Mouse (Mus musculus) embryo, embryonic 10 days (tissue): ENCODE measurements at regions not wholly inside any gene's neighbourhood (a gene's known extent, or its start where the extent isn't known, plus 50 kb on each side); places are given as distances from the start of the nearest gene placed in this dataset.
"Not testable (repeated sequence)": the region's sequence is repeated elsewhere in the genome, so short reads cannot be mapped to it uniquely, and the experiment has no call there.

Experiments used
- DNase-seq: peaks from one replicate; pipeline ENCODE4 v3.0.0-alpha.2; 2015; ENCODE audit warnings: low spot score

DNA sequence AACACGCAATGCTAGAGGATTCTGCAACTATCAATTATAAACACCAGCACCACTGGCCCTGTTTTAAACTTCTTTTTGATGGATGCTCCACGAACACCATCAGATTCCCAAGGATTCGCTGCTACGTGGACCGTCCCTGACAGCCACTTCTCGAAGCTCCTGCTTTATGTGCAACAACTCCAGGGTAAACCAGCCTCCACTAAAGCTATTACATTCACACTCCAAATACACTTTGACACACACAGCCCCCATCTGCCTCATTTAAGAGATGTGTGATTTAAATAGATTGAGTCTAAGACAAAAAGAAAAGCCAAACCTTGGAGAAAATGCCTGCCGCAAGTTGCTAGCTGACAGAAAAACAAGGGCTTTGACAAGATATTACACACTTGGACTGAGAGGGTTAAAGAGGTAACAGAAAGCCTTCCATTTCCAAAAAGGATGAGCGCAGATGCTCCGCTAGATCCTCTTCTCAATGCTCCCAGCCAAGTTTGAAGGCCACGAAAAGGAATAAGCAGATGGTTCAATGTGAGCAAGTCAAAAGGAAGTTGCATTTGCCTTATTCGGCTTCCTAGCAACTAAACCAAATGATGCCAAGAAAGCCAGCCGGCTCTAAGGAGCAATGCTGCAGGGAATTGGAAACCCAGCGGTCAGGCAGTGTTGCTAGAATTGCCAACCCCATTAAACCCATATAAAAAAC, 54.0 kb upstream of the Cnep1r1 start:
- DNase-seq: no peak

DNA sequence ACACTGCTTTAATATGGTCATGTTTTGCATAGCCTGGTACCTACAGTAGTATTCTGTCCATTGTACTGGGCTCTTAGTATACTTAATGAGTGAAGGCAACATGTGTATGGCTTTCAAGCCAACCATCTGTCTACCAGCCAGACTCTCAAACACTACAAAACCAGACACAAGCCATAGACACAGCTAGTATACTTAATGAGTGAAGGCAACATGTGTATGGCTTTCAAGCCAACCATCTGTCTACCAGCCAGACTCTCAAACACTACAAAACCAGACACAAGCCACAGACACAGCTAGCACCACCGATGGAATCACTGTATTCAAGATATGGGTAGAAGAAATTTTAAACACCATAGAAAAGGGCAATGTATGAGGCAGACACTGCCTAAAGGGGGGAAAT, 59.5 kb upstream of the Cnep1r1 start:
- DNase-seq: not testable (repeated sequence)

DNA sequence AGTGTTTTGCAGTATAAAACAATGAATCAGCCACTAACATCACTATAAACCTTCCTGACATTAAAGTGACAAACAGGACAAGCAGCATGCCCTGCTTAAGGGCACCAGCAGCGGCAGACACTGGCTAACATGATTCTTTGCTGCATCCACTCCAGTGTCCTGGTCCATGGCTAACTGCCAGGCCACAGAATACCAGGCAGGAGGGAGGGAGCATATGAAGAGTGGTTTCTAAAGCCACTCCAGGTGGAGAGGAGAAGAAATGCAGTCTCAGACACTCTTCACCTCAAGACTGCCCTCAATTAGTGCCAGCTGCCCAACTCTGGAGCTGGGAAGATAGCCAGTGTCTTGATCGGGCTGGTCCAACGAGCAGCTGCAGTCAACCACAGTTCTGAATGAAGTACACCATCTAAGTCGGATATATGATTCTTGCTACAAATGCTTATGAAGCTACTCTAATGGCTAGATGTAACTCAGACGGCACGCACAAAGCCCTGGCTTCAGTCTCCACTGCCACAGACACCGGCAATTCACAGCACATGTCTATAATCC, 60.8 kb upstream of the Cnep1r1 start:
- DNase-seq: no peak

DNA sequence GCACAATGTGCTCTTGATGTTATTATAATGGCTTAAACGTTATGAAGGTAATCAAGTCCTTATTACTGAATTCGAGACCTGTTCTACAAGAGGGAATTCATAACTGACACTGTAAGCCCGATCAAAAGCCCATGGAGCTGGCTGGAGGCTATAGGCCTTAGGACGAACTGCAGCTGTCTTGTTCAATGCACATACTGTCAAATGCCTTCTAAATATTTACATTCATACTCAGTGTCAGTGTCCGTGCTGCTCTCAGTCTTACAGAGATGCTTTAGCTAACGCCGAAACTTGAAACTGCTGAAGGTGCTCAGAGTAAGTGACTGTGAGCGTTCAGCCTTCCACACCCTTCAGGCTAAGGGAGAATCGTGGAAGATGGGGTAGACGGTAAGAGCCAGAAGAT, 67.9 kb upstream of the Cnep1r1 start:
- DNase-seq: no peak

DNA sequence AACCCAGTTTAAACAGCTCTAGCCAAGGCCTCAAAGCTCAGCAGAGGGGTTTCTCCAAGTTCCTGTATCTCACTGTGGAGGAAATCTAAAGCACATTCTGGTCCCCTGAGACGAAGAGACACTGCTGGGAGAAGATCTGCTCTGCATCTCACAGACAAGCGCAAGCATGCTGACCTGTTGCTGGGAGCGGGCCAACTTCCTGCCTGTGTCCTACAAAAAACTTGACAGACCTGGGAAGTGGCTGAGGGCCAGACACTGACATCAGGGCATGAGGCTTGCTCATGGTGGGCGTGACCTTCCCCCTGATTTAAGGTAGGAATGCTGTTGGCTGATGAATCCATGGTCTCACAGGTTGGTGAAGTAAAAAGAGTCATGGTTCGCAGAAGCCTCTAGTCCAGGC, 69.5 kb upstream of the Cnep1r1 start:
- DNase-seq: no peak

DNA sequence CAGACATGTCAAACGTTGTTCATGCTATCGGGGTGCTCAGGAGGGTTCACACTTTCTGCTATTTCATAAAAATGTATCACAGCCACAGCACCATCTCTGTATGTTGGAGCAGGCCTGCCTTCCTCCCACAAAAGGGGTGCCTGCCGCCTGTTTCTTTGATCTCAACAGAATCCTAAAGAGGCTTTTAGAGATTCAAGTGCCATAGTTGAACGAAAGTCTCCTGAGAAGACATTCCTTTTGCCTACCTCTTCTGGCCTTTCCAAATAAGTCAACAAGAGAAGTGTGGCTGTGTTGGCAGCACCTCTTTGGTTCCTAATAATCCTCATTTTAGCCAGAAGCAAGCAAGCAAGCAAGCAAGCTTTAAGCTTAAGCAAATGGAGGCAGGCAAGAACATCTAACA, 72.6 kb upstream of the Cnep1r1 start:
- DNase-seq: no peak

DNA sequence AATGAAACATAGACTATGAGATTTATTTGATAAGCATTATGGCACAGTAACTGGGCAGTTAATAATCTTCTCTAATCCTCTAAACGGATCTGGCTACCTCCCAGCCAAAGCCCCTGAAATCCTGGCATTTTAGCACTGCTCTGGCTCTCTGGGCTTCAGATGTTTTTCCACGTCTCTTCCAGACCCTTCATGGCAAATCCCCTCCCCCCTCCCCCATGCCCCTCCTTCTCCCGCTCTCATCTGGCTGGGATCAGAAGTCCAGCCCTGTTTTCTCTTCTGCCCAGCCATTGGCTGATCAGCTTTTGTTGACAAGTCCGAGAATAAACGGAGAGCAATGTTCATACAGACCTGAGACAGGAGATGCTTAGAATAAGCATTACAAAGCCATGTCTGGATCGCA, 79.3 kb upstream of the Cnep1r1 start:
- DNase-seq: peak; percentile 34

DNA sequence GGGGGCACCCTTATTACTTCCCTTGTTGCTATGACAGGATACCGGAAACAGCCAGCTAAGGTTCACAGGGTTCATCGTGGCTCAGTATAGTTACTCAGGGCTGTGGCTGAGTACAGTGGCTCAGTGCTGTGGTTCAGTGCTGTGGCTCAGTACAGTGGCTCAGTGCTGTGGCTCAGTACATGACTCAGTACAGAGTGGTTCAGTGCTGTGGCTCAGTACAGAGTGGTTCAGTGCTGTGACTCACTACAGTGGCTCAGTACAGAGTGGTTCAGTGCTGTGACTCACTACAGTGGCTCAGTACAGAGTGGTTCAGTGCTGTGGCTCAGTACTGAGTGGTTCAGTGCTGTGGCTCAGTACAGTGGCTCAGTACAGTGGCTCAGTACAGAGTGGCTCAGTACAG, 78.6 kb upstream of the Zfp423 start:
- DNase-seq: no peak

DNA sequence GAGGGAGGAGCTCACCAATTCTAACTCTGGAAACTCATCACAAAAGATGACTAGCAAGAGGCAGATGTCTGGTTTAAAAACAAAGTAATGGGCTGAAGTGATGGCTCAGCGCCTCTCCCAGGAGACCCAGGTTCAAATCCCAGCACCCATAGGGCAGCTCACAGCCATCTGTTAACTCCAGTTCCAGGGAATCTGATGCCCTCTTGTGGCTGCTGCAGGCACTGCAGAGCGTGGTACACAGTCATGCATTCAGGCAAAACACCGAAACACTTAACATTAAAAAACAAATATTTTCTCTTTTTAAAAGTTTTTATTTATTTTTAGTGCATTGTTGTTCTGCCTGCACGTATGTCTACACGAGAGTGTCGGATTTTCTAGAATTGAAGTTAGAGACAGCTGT, 73.7 kb upstream of the Zfp423 start:
- DNase-seq: peak; percentile 48

DNA sequence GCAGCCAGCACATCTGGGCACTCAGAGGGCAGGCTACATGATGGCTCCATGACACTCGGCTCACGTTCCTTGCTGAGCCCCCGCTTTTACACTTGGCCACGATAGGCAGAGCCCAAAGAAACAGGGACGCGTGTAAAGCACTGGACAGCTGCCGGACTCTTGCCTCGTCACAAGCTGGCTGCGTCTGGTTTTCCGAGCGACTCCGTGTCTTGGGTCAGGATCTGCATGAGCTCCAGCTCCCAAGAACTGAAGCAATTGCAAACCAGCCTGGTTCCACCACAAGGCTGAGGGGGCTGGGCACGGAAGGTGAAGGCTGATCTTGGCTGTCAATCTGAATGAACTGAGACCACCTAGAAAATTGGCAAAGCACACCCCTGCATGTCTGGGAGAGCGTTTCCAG, 65.1 kb upstream of the Zfp423 start:
- no peak for DNase-seq

DNA sequence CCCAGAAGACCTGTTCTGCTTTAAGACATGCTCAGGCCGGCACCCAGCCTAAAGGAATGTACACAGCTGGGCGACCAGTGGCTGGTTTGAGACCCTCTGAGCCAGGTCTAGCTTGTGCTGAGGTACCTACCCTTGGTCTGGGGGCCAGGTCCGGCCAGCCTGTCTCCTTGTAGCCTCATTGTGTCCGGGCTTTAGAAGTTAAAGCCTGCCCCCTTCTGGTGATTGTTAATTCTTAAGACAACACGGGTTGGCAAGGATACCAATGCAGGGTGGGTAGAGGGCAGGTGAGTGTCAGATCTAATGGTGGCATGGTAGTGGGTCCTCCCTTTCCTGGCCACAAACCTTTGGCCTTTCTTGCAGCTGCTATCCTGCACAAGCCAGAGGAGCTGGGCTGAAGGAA, 64.0 kb upstream of the Zfp423 start:
- DNase-seq: peak; percentile 84

DNA sequence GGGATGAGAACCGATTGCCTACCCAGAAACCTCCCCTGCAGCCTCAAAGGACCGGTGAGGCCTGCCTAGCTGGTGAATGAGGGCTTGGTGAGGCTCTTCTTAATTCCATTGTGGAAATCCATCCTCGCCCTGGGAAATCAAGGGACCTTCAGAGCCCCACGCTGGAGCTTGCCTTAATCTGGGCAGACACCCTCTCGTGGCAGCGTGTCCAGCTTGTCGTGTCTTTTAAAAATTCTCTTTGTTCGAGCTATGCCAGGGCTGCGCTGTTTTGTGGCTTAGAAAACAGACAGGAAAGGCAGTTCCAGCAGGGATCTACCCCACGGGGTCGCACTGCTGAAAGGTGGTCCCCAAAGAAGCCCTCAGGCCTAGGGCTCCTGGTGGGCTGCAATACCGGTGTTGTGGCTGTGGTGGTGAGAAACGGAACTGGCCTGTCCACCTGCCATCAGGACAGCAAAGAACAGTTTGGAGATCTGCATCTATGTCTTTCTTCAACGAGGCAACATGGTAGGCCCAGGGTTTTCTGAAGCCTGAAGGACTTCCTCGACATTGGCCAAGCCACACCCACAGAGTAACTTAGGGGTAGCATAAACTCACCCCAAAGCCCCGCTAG, 63.5 kb upstream of the Zfp423 start:
- DNase-seq: no peak

DNA sequence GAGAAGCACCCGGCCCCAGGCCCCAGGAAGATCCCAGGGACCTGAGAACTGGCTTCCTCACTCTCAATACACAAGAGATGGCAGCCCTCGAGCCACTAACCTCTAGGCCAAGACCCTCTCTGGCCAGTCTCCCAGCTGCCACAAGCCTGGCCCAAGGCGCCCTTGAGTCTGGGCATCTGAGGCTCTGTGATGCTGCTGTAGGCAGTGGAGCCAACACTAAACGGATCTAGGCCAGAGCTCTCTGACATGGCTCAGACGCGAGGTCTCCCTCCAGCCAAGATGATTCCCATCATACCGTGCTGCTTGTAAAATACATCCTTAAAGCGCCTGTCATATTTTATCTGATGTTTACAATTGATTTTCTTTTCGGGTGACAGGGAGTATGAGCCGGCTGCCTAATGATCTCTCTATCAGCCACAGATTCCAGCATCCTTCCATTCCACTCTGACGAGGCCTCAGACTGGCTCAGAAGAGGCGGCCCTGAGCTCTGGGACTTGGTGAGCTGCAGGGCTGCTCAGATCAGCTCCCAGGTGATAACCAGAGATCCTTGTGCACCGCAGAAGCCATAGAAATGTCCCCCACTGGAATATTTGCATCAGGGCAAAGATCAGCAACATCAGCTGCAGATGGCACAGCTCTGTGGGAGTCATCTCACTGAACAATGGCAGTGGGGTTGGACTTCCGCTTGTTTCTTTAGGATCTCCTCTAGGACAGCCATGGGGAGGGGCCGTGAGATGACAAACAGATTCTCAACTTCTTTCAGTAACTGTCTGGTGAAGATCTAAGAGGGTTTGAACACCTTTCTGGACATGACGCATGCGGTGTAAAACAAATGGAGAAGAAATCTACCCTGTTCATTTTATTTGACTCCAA, 60.1 kb upstream of the Zfp423 start:
- DNase-seq: no peak

DNA sequence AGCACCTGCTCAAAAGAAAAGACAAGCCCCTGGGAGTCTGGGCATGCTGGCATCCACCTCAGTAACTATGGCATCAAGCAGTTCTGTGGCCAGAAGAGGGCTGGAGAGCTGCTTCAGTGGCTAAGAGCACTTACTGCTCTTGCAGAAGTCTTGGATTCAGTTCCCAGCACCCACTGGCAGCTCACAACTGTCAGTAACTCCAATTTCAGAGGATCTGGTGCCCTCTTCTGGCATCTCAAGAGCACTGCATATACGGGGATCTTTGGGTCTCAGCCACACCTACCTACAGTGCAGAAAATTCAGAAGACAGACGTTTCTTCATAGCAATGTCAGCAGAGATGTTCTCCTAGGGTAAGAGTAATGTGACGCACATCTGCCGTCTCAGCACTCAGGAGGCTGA, 59.1 kb upstream of the Zfp423 start:
- no peak for DNase-seq

DNA sequence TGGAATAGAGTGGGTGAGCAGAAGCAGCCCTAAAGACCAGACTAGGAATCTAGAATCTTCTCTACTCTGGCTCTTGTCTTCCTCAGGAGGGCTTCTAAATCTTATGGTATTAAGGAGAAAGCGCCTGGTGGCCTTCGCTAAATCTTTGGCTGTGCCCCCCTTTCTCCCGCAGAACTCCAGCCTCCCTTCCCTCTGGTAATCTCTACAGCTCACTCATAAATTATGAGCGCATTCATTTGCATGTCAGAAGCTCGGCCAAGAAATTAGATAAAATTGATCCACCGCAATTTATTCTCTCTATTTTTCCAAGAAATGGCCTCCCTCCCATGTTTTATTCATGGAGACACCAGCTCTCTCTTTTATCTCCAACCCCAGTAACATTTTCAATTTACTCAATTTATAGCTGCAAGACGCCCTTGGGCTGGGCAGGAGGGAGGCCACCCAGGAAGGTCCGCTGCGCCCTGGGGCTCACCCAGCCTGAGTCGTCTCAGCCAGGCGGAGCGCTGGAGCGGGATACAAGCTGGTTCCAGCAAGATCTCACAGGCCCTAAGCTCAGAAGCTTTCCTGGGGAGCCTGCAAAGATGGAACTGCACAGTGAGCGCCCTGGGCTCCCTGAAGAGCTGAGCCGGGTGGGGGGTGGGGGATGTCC, 52.9 kb upstream of the Zfp423 start:
- no peak for DNase-seq

DNA sequence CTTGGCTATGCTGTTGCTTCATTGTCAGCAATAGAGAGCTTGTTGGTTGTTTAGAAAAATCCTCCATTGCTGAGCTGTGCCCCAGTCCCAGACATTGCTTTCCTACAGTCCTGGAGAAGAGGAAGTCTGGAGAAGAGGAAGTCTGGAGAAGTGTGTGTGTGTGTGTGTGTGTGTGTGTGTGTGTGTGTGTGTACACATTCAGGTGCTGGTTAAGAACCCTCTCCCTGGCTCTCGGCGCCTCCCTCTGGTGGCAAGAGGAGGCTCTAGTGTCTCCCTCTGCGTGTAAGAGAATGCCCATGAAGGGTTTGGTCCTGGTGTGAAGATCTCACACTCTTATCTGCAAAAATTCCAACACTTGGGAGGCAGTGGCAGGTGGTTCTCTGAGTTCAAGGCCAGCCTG, 51.2 kb upstream of the Zfp423 start:
- peak; percentile 53 for DNase-seq

DNA sequence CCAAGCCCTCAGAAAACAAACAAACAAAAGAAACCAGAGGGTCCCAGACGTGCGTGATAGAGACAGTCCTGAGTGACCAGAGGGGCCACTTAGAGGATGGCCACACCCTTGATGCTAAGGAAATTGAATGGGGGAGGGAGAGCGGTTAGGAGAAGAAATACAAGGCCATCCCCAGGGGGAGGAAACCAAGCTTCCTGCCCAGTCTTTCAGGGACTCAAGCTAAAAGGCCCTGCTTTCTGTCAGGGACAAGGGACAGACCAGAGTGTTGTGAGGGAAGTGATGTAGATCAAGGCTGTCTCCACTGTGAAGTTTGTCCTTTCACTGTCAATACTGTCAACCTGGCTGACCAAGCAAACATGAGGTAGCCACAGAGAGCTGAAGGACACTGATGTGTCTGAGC, 50.5 kb upstream of the Zfp423 start:
- DNase-seq: no peak
